ENCODE assay signal across 8 mouse cellular contexts in the genomic region with DNA sequence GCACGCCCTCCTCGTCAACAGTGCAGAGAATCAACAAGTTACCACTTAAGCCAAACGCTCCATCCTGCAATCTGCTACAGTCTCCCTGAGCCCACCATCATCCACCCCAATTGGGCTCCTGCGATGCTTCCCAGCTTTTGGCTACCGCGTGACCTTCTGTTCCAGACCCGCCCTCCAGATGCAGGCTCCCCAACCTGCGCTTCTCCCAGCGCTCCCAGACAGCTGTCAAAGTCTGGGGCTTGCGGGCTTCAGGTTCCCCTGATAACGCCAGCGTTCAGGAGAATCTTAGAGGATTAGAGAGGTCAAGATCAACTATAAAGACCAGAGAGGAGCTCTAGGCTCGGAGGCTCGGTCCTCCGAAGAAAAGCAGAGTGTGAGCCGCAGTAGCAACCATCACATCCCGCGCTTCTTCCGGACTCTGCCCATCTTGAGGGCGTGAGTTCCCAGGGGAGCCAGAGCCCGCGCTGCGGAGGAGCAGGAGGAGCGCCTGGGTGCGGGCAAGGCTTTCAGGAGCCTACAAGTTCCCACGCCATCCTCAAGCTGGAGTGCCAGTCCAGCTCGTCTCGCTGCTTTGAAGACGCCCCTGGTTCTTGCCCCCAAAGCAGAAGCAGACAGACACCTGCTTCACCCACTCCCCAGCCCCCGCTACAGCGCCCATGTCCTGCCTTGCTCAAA. TPM values are rescaled to one million over a fixed set of nuclear protein-coding genes. Genes with fewer than 3 reads are reported as not detected.
DNase-seq lines count a peak whose midpoint lies in the region; ATAC-seq lines count a peak whose summit lies in the region.

No protein-coding gene starts in this region.

- 1% methylated on average over 31 of the region's 31 CpGs for WGBS in hindbrain, embryonic 14.5 days
- 1% methylated on average over 31 of the region's 31 CpGs for WGBS in midbrain, embryonic 11.5 days

- no peaks in the 10 kb centered on the region for H3K9me3 ChIP-seq in hindbrain, embryonic 14.5 days (ENCODE audit: control insufficient read depth, low read length)
- no peaks in the 10 kb centered on the region for H3K9me3 ChIP-seq in midbrain, embryonic 11.5 days (ENCODE audit: control insufficient read depth, low read length)

- peak overlapping the region; percentile 84 for H3K9ac ChIP-seq in hindbrain, embryonic 14.5 days
- H3K9ac ChIP-seq in midbrain, embryonic 11.5 days (ENCODE audit: low read length): peak overlapping the region; percentile 68

- peak; percentile 3 for DNase-seq in adrenal gland, postnatal 25 days
- DNase-seq in adrenal gland, adult 8-10 months: no peak
- DNase-seq in right cerebral cortex, adult 18-20 months: peak; percentile 52
- DNase-seq in right cerebral cortex, postnatal 36 days (ENCODE audit: low spot score in 2 of 2): no peak
- DNase-seq in hindbrain, embryonic 14.5 days (ENCODE audit: low spot score): peak; percentile 50
- DNase-seq in midbrain, embryonic 11.5 days (ENCODE audit: low spot score, missing footprints): peak; percentile 92
- DNase-seq in gastrocnemius, postnatal 10 days: no peak
- DNase-seq in frontal cortex, postnatal 14 days (ENCODE audit: low spot score in 2 of 2): no peak

- ATAC-seq in hindbrain, embryonic 14.5 days (ENCODE audit: low FRiP score): peak; percentile 1; the same call in 1 of the 2 replicates
- ATAC-seq in midbrain, embryonic 11.5 days (ENCODE audit: low FRiP score): 0 out of 2 replicates have a peak, but pooled peaks have one; percentile 7

- no peaks in the 10 kb centered on the region for H3K36me3 ChIP-seq in hindbrain, embryonic 14.5 days (replicated peaks; ENCODE audit: control insufficient read depth, insufficient read depth)
- H3K36me3 ChIP-seq in midbrain, embryonic 11.5 days (ENCODE audit: control insufficient read depth, insufficient read depth, low read length): no peaks in the 10 kb centered on the region

- peaks cover 14% of the 10 kb centered on the region for H3K27me3 ChIP-seq in hindbrain, embryonic 14.5 days (ENCODE audit: control insufficient read depth, insufficient read depth, low read length)
- peaks cover 27% of the 10 kb centered on the region for H3K27me3 ChIP-seq in midbrain, embryonic 11.5 days (ENCODE audit: control insufficient read depth, insufficient read depth, low read length)

- peak overlapping the region; percentile 83; the same call in 1 of the 2 replicates for H3K27ac ChIP-seq in hindbrain, embryonic 14.5 days
- no peak overlapping the region for H3K27ac ChIP-seq in midbrain, embryonic 11.5 days (ENCODE audit: low read depth, low read length)

- peak overlapping the region; percentile 96 for H3K4me2 ChIP-seq in hindbrain, embryonic 14.5 days (replicated peaks)
- peak overlapping the region; percentile 92 for H3K4me2 ChIP-seq in midbrain, embryonic 11.5 days

- peaks cover 12% of the 10 kb centered on the region for H3K4me1 ChIP-seq in hindbrain, embryonic 14.5 days (replicated peaks; ENCODE audit: control insufficient read depth, insufficient read depth, low read length)
- peaks cover 10% of the 10 kb centered on the region for H3K4me1 ChIP-seq in midbrain, embryonic 11.5 days (ENCODE audit: control insufficient read depth, insufficient read depth, low read length)

- peak overlapping the region; percentile 79 for H3K4me3 ChIP-seq in hindbrain, embryonic 14.5 days (replicated peaks; ENCODE audit: low read length)
- peak overlapping the region; percentile 57 for H3K4me3 ChIP-seq in midbrain, embryonic 11.5 days (ENCODE audit: low read depth, low read length)

RNA-seq across cellular contexts. Expression of a gene that starts 0.9 kb away (rescaled TPM):
- 5.5 and 5.6 TPM in 2 replicates for total RNA-seq in adrenal gland, postnatal 25 days (2021)
- 1 to 10 TPM; 4.9 to 7.1 (median 5.9) TPM for total RNA-seq in adrenal gland, adult 8-10 months (2022)
- polyA plus RNA-seq in hindbrain, embryonic 14.5 days (2014; fragmentation: Nextera tagmentation; extraction: Ambion mirVana): 19.6 and 21.4 TPM in 2 replicates
- polyA plus RNA-seq in midbrain, embryonic 11.5 days (2014; fragmentation: Nextera tagmentation; extraction: Ambion mirVana): 1.6 and 1.7 TPM in 2 replicates
- 1 to 10 TPM; 3.8 to 4.3 TPM for total RNA-seq in gastrocnemius, postnatal 10 days (2021)

Comparison
In these comparisons a context has a peak if more than half of its experiments do, and no peak if none do; other contexts are left out.
1. DNase-seq: peak in adrenal gland, postnatal 25 days (single experiment), right cerebral cortex, adult 18-20 months (single experiment), hindbrain, embryonic 14.5 days (single experiment) and midbrain, embryonic 11.5 days (single experiment); none in adrenal gland, adult 8-10 months (single experiment), right cerebral cortex, postnatal 36 days (0 of 2), gastrocnemius, postnatal 10 days (single experiment) and frontal cortex, postnatal 14 days (0 of 2).